Mouse (Mus musculus): Measurements from ENCODE around the gene Tufm. TPM values are rescaled to one million over a fixed set of nuclear protein-coding genes. Genes with fewer than 3 reads are reported as not detected.

Tufm gene
- polyA plus RNA-seq, 1 experiment = not detected

DNA sequence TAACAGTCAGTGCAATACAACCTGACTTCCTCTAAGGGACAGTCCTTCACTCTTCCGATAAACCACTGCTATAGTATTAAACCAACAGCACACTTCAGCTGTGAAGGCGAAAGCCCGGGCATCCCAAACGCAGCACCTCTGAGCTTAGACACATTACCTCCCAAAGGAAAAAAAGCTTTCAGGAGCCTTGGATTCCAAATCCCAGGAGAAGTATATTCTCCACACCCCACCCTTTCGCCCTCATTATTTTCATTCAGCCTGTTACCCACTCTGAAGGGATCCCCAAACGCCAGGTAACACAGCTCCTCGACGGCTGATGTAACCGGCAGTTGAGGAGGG lies 14.5 kb downstream of the Tufm start:
- Histone ChIP-seq H3K4me1 (ENCODE audit: control insufficient read depth, insufficient read depth, low read length) (no peaks in the 10 kb centered on the region), H3K4me3 (ENCODE audit: insufficient read depth, low read depth, low read length) (peak overlapping the region; percentile 96), H3K27ac (ENCODE audit: insufficient read depth, low read depth, low read length) (0 out of 2 replicates have a peak overlapping the region, but pooled peaks have one; percentile 84)
- TF ChIP-seq CTCF (IDR thresholded peaks at IDR 0.05; ENCODE audit: insufficient read depth, low read depth, low read length) (no peak), POLR2A (IDR thresholded peaks at IDR 0.05; ENCODE audit: insufficient read depth, low read depth, low read length) (no peak)
- WGBS = 2% methylated on average over 9 of the region's 9 CpGs

DNA sequence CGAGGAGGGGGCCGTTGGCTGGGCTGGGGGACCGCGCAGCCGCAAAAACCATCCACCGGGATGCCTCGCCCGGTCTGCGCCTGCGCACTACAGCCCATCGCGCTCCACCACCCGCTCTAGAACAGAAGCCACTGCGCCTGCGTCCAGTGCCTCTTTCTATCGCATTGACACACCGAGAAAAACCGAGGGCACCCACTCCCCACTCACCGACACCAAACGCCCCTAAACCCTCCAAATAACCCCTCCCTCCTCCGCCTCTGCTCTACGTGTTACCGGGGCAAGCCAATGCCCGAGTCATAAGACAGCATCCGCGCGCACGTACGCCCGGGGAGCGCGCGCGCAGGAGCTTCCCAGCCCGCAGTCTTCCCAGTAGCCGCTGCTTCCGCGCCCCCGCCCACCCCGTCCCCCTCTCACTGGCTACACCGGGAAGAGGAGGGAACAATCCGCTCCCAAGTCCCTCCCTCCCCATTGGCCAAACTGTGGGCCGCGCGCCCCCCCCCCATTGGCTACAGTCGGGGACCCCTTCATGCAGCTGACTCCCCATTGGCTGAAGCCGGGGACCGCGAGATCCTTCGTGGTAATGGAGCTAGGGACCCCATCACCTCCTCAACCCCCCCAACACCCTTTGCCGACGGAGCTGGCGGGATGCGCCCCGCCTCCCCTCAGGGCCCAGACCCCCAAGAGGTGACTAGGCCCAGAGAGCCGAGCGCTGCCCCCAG lies 15.0 kb downstream of the Tufm start:
- H3K4me1 ChIP-seq (ENCODE audit: control insufficient read depth, insufficient read depth, low read length) = no peaks in the 10 kb centered on the region
- TF ChIP-seq POLR2A (IDR thresholded peaks at IDR 0.05; ENCODE audit: insufficient read depth, low read depth, low read length) (peak; percentile 60; the same call in 1 of the 2 replicates), CTCF (IDR thresholded peaks at IDR 0.05; ENCODE audit: insufficient read depth, low read depth, low read length) (no peak)
- WGBS = 1% methylated on average over 55 of the region's 57 CpGs
- peak overlapping the region; percentile 96 for H3K4me3 ChIP-seq (ENCODE audit: insufficient read depth, low read depth, low read length)
- peak overlapping the region; percentile 84 for H3K27ac ChIP-seq (ENCODE audit: insufficient read depth, low read depth, low read length)

DNA sequence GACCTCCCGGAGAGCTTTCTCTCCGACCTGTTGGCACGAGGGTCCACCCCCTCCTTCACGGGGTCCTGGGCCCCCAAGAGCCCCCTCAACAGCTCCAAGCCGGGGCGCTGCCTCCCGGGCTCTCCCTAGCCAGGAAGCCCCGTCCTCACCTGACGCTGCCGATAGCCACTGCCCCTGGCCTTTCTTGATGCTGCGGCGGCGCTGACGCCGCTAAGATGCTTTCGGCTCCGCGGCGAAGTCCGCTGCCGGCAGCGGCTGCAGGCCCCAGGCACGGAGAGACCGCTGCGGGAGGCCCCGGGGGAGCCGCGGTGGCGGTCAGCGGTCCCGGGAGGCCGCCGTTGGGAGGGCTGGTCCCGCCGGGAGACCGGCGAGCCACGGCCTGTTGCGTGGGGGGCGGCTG lies 15.6 kb downstream of the Tufm start:
- under 1% methylated on average over 40 of the region's 40 CpGs for WGBS
- peak overlapping the region; percentile 81 for H3K27ac ChIP-seq (ENCODE audit: insufficient read depth, low read depth, low read length)
- no peaks in the 10 kb centered on the region for H3K4me1 ChIP-seq (ENCODE audit: control insufficient read depth, insufficient read depth, low read length)
- peak overlapping the region; percentile 96 for H3K4me3 ChIP-seq (ENCODE audit: insufficient read depth, low read depth, low read length)
- TF ChIP-seq POLR2A (IDR thresholded peaks at IDR 0.05; ENCODE audit: insufficient read depth, low read depth, low read length) (no peak), CTCF (IDR thresholded peaks at IDR 0.05; ENCODE audit: insufficient read depth, low read depth, low read length) (no peak)

DNA sequence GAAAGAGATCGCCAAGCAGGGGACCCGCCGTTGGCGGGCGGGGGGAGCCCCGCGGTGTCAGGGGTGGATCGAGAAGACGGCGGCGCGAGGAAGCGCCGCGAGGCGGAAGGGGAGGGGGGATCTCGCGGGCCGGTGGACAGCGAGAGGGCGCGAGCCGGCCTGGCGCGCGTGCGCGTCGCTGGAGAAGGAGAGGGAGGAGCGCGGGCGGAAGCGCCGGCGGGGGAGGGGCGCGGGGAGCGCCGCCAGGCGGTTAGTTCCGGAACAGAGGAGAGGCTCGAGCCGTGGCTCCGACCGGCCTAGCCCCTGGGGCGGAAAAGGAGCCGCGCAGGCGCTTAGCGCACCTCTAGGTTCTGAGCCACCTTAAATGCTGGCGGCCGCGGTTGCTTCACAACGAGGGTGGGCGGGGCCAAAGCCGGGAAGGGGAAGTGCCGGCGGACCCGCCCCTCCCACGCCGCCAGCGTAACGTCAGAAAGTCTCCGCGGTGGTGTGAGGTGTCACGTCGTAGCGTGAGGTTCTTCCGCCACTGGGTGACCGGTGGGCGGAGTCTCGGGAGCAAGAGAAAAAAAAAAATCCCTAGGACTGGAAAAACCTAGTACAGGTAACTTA lies 16.2 kb downstream of the Tufm start, which contains the start of gene Atxn2l:
Atxn2l (minus strand) TSS at position 165 of the 606 bp plus-strand sequence.
- Histone ChIP-seq H3K4me3 (ENCODE audit: insufficient read depth, low read depth, low read length) (peak within 1 kb of the TSS; percentile 96), H3K27ac (ENCODE audit: insufficient read depth, low read depth, low read length) (peak within 1 kb of the TSS; percentile 81), H3K4me1 (ENCODE audit: control insufficient read depth, insufficient read depth, low read length) (no peaks in the 10 kb centered on the region)
- under 1% methylated on average over 71 of the region's 72 CpGs for WGBS
- peak; percentile 72; the same call in 1 of the 2 replicates for TF ChIP-seq CTCF (IDR thresholded peaks at IDR 0.05; ENCODE audit: insufficient read depth, low read depth, low read length)
- TF ChIP-seq POLR2A (IDR thresholded peaks at IDR 0.05; ENCODE audit: insufficient read depth, low read depth, low read length) = peak; percentile 81

DNA sequence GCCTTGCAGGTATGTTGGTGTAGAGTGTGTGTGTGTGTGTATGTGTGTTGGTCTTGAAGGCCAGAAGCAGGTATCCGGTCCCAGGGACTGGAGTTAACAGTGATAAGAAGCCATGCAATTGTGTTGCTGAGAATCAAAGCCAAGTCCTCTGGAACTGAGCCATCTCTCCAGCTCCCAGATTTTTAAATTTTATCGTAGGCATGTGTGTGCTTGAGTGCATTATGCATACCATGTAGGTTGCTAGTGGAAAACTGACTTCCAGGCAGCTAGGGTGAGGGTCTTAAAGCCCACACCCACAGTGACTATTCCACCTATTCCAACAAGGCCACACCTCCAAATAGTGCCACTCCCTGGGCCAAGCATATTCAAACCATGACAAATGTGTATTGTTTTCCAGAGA lies 17.8 kb downstream of the Tufm start:
- no peak for TF ChIP-seq POLR2A (IDR thresholded peaks at IDR 0.05; ENCODE audit: insufficient read depth, low read depth, low read length)
- no peak for TF ChIP-seq CTCF (IDR thresholded peaks at IDR 0.05; ENCODE audit: insufficient read depth, low read depth, low read length)
- WGBS = 55% methylated on average over 2 of the region's 2 CpGs

DNA sequence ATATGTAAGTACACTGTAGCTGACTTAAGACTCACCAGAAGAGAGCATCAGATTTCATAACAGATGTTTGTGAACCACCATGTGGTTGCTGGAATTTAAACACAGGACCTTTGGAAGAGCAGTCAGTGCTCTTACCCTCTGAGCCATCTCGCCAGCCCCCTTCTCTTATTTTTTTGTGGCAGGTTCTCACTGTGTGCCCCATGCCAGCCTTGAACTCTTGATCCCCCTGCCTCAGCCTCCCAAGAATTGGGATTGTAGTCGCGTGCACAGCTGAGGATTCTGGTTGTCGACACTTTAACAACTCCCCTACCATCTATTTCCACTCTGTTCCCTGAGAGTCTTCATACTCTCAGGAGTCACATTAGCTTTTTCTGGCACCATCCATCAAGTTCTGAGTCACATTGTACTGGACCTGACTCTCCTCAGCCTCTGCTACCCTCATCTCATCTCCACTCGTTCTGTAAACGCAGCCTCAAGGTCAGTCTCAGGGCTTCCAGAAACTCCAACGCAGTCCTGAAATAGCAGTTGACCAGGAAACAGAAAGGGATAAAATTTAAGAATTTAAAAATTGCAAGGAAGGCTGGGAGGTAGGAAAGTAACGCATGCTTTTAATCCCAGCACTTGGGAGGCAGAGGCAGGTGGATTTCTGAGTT lies 20.1 kb downstream of the Tufm start:
- Histone ChIP-seq H3K4me1 (ENCODE audit: control insufficient read depth, insufficient read depth, low read length) (no peaks in the 10 kb centered on the region), H3K27ac (ENCODE audit: insufficient read depth, low read depth, low read length) (no peak overlapping the region), H3K4me3 (ENCODE audit: insufficient read depth, low read depth, low read length) (no peak overlapping the region)
- no peak for TF ChIP-seq POLR2A (IDR thresholded peaks at IDR 0.05; ENCODE audit: insufficient read depth, low read depth, low read length)
- TF ChIP-seq CTCF (IDR thresholded peaks at IDR 0.05; ENCODE audit: insufficient read depth, low read depth, low read length) = no peak
- 92% methylated on average over 8 of the region's 8 CpGs for WGBS

More for the DNA sequence above, 17.8 kb downstream of the Tufm start:
- Histone ChIP-seq H3K4me3 (ENCODE audit: insufficient read depth, low read depth, low read length) (no peak overlapping the region), H3K4me1 (ENCODE audit: control insufficient read depth, insufficient read depth, low read length) (no peaks in the 10 kb centered on the region), H3K27ac (ENCODE audit: insufficient read depth, low read depth, low read length) (no peak overlapping the region)

DNA sequence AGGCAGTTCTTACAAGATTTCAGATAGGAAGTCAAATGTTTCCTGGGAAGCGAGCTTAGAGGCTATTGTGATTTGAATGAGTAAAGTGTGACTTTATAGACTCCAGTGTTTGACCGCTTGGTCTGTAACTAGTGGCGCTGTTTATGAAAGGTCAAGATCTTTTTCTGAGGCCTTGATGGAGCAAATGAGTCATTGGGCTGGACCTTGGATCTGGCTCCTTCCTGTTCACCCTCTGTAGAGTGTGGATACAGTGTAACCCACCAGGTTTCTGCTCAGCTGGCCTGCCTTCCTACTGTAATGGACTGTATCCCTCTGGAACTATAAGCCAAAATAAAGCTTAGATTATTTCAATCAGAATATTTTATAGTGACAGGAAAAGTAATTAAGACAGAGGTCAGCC lies 24.1 kb downstream of the Tufm start:
- H3K4me1 ChIP-seq (ENCODE audit: control insufficient read depth, insufficient read depth, low read length) = no peaks in the 10 kb centered on the region
- no peak overlapping the region for H3K4me3 ChIP-seq (ENCODE audit: insufficient read depth, low read depth, low read length)
- TF ChIP-seq CTCF (IDR thresholded peaks at IDR 0.05; ENCODE audit: insufficient read depth, low read depth, low read length) = no peak
- no peak for TF ChIP-seq POLR2A (IDR thresholded peaks at IDR 0.05; ENCODE audit: insufficient read depth, low read depth, low read length)
- WGBS = 82% methylated on average over 3 of the region's 3 CpGs
- H3K27ac ChIP-seq (ENCODE audit: insufficient read depth, low read depth, low read length) = no peak overlapping the region

DNA sequence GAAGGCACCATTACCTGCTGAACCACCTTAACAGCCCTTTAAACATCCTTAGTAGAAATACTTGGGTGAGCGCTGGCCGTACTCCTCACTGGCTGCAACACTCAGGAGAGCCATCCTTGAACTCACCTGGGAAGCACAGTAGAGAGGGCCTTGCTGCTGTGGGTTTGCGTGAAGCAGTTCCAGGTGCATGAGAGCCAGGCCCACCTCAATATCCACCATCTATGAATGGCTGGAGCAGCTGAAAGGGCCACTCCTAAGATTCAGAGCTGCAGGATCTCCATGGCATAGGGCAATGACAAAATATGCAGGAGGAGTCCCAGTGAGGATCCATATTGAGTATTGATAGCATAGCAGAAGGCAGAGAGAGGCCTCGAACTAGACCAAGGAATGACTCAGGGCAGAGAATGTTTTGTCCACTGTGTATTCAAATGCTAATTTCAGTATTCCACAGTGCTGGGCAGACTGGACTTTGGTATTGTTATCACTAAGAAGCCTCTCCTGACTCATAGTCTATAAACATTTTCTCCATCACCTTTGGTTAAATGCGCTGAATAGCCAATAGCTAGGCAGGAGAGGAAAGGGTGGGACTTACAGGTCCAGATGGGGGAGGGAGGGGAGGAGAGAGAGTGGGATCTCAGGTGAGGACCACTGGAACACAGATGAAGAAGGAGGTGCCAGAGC lies 31.2 kb downstream of the Tufm start:
- WGBS = 84% methylated on average over 5 of the region's 5 CpGs
- peaks cover 5% of the 10 kb centered on the region for H3K4me1 ChIP-seq (ENCODE audit: control insufficient read depth, insufficient read depth, low read length)
- H3K4me3 ChIP-seq (ENCODE audit: insufficient read depth, low read depth, low read length) = no peak overlapping the region
- H3K27ac ChIP-seq (ENCODE audit: insufficient read depth, low read depth, low read length) = no peak overlapping the region
- TF ChIP-seq POLR2A (IDR thresholded peaks at IDR 0.05; ENCODE audit: insufficient read depth, low read depth, low read length) (no peak), CTCF (IDR thresholded peaks at IDR 0.05; ENCODE audit: insufficient read depth, low read depth, low read length) (no peak)
